Mouse (Mus musculus): Measurements from ENCODE around the gene Bhlha15. TPM values are rescaled to one million over a fixed set of nuclear protein-coding genes. Genes with fewer than 3 reads are reported as not detected.

Bhlha15 gene
- polyA plus RNA-seq, 1 experiment from 2014 or later: not detected

GRCm38 (mm10) chr5:144219306-144219705, 29.2 kb downstream of the Bhlha15 start:
- Histone ChIP-seq H3K4me2 (ENCODE audit: low read length) (no peak overlapping the region), H3K27ac (replicated peaks; ENCODE audit: low read depth, low read length) (no peak overlapping the region), H3K36me3 (ENCODE audit: control insufficient read depth, insufficient read depth, low read length) (peaks cover 36% of the 10 kb centered on the region), H3K27me3 (ENCODE audit: control insufficient read depth, insufficient read depth, low read length) (no peaks in the 10 kb centered on the region), H3K4me1 (ENCODE audit: control insufficient read depth, insufficient read depth, low read length) (peaks cover 5% of the 10 kb centered on the region; the same call in 1 of the 2 replicates), H3K4me3 (replicated peaks; ENCODE audit: low read depth, low read length) (no peak overlapping the region), H3K9me3 (ENCODE audit: control insufficient read depth, low read length) (no peaks in the 10 kb centered on the region), H3K9ac (replicated peaks; ENCODE audit: low read length) (no peak overlapping the region)
- 82% methylated on average over 12 of the region's 12 CpGs for WGBS
- DNase-seq: no peak
- no peak for ATAC-seq (ENCODE audit: low FRiP score, low TSS enrichment)

GRCm38 (mm10) chr5:144219936-144220335, 29.9 kb downstream of the Bhlha15 start:
- Histone ChIP-seq H3K4me3 (replicated peaks; ENCODE audit: low read depth, low read length) (no peak overlapping the region), H3K27me3 (ENCODE audit: control insufficient read depth, insufficient read depth, low read length) (no peaks in the 10 kb centered on the region), H3K9ac (replicated peaks; ENCODE audit: low read length) (no peak overlapping the region), H3K4me1 (ENCODE audit: control insufficient read depth, insufficient read depth, low read length) (peaks cover 5% of the 10 kb centered on the region; the same call in 1 of the 2 replicates), H3K4me2 (ENCODE audit: low read length) (no peak overlapping the region), H3K36me3 (ENCODE audit: control insufficient read depth, insufficient read depth, low read length) (peaks cover 30% of the 10 kb centered on the region), H3K27ac (replicated peaks; ENCODE audit: low read depth, low read length) (no peak overlapping the region), H3K9me3 (ENCODE audit: control insufficient read depth, low read length) (no peaks in the 10 kb centered on the region)
- whole genome bisulfite sequencing: 92% methylated on average over 5 of the region's 5 CpGs
- no peak for DNase-seq
- no peak for ATAC-seq (ENCODE audit: low FRiP score, low TSS enrichment)

- Histone ChIP-seq H3K4me2 (ENCODE audit: low read length) (no peak overlapping the region), H3K27me3 (ENCODE audit: control insufficient read depth, insufficient read depth, low read length) (no peaks in the 10 kb centered on the region), H3K4me1 (ENCODE audit: control insufficient read depth, insufficient read depth, low read length) (peaks cover 5% of the 10 kb centered on the region; the same call in 1 of the 2 replicates), H3K9me3 (ENCODE audit: control insufficient read depth, low read length) (no peaks in the 10 kb centered on the region), H3K9ac (replicated peaks; ENCODE audit: low read length) (no peak overlapping the region), H3K4me3 (replicated peaks; ENCODE audit: low read depth, low read length) (no peak overlapping the region), H3K36me3 (ENCODE audit: control insufficient read depth, insufficient read depth, low read length) (peaks cover 17% of the 10 kb centered on the region), H3K27ac (replicated peaks; ENCODE audit: low read depth, low read length) (no peak overlapping the region)
- ATAC-seq (ENCODE audit: low FRiP score, low TSS enrichment): no peak
- DNase-seq: no peak
- 82% methylated on average over 4 of the region's 4 CpGs for WGBS
These were observed 31.2 kb downstream of the Bhlha15 start for GRCm38 (mm10) chr5:144221305-144221704.

GRCm38 (mm10) chr5:144222811-144223502, 32.9 kb downstream of the Bhlha15 start:
- DNase-seq (no peak), ATAC-seq (ENCODE audit: low FRiP score, low TSS enrichment) (no peak)
- H3K9ac ChIP-seq (replicated peaks; ENCODE audit: low read length): peak overlapping the region; percentile 73
- H3K4me1 ChIP-seq (ENCODE audit: control insufficient read depth, insufficient read depth, low read length): peaks cover 5% of the 10 kb centered on the region; the same call in 1 of the 2 replicates
- no peaks in the 10 kb centered on the region for H3K9me3 ChIP-seq (ENCODE audit: control insufficient read depth, low read length)
- H3K36me3 ChIP-seq (ENCODE audit: control insufficient read depth, insufficient read depth, low read length): 0 out of 2 replicates have a peak, but pooled peaks cover 4% of the 10 kb centered on the region
- H3K27me3 ChIP-seq (ENCODE audit: control insufficient read depth, insufficient read depth, low read length): no peaks in the 10 kb centered on the region
- WGBS: 3% methylated on average over 25 of the region's 25 CpGs
- H3K4me2 ChIP-seq (ENCODE audit: low read length): peak overlapping the region; percentile 63
- peak overlapping the region; percentile 79 for H3K4me3 ChIP-seq (replicated peaks; ENCODE audit: low read depth, low read length)
- H3K27ac ChIP-seq (replicated peaks; ENCODE audit: low read depth, low read length): peak overlapping the region; percentile 83

GRCm38 (mm10) chr5:144223503-144223862, 33.4 kb downstream of the Bhlha15 start, which contains the start of gene Tecpr1:
TSS of gene Tecpr1 (minus strand) at chr5:144223615.
- Histone ChIP-seq H3K9me3 (ENCODE audit: control insufficient read depth, low read length) (no peaks in the 10 kb centered on the region), H3K4me2 (ENCODE audit: low read length) (peak within 1 kb of the TSS; percentile 63), H3K27ac (replicated peaks; ENCODE audit: low read depth, low read length) (peak within 1 kb of the TSS; percentile 83), H3K4me3 (replicated peaks; ENCODE audit: low read depth, low read length) (peak within 1 kb of the TSS; percentile 79), H3K36me3 (ENCODE audit: control insufficient read depth, insufficient read depth, low read length) (no peaks in the 10 kb centered on the region), H3K9ac (replicated peaks; ENCODE audit: low read length) (peak within 1 kb of the TSS; percentile 73), H3K4me1 (ENCODE audit: control insufficient read depth, insufficient read depth, low read length) (peaks cover 5% of the 10 kb centered on the region; the same call in 1 of the 2 replicates), H3K27me3 (ENCODE audit: control insufficient read depth, insufficient read depth, low read length) (no peaks in the 10 kb centered on the region)
- DNase-seq (peak; percentile 97), ATAC-seq (ENCODE audit: low FRiP score, low TSS enrichment) (peak; percentile 96)
- under 1% methylated on average over 37 of the region's 37 CpGs for WGBS

GRCm38 (mm10) chr5:144223899-144224816, 34.1 kb downstream of the Bhlha15 start:
- Histone ChIP-seq H3K27ac (replicated peaks; ENCODE audit: low read depth, low read length) (peak overlapping the region; percentile 83), H3K27me3 (ENCODE audit: control insufficient read depth, insufficient read depth, low read length) (no peaks in the 10 kb centered on the region), H3K9ac (replicated peaks; ENCODE audit: low read length) (peak overlapping the region; percentile 73), H3K36me3 (ENCODE audit: control insufficient read depth, insufficient read depth, low read length) (no peaks in the 10 kb centered on the region), H3K4me2 (ENCODE audit: low read length) (peak overlapping the region; percentile 63), H3K9me3 (ENCODE audit: control insufficient read depth, low read length) (no peaks in the 10 kb centered on the region), H3K4me1 (ENCODE audit: control insufficient read depth, insufficient read depth, low read length) (peaks cover 5% of the 10 kb centered on the region; the same call in 1 of the 2 replicates), H3K4me3 (replicated peaks; ENCODE audit: low read depth, low read length) (peak overlapping the region; percentile 79)
- peak; percentile 16; the same call in 1 of the 2 replicates for ATAC-seq (ENCODE audit: low FRiP score, low TSS enrichment)
- no peak for DNase-seq
- WGBS: 25% methylated on average over 18 of the region's 18 CpGs

- WGBS: 43% methylated on average over 11 of the region's 11 CpGs
- Histone ChIP-seq H3K9me3 (ENCODE audit: control insufficient read depth, low read length) (no peaks in the 10 kb centered on the region), H3K4me2 (ENCODE audit: low read length) (no peak overlapping the region), H3K4me1 (ENCODE audit: control insufficient read depth, insufficient read depth, low read length) (peaks cover 5% of the 10 kb centered on the region; the same call in 1 of the 2 replicates), H3K27ac (replicated peaks; ENCODE audit: low read depth, low read length) (no peak overlapping the region), H3K9ac (replicated peaks; ENCODE audit: low read length) (no peak overlapping the region), H3K36me3 (ENCODE audit: control insufficient read depth, insufficient read depth, low read length) (no peaks in the 10 kb centered on the region), H3K27me3 (ENCODE audit: control insufficient read depth, insufficient read depth, low read length) (no peaks in the 10 kb centered on the region), H3K4me3 (replicated peaks; ENCODE audit: low read depth, low read length) (no peak overlapping the region)
- DNase-seq: no peak
- no peak for ATAC-seq (ENCODE audit: low FRiP score, low TSS enrichment)
These were observed 36.1 kb downstream of the Bhlha15 start for GRCm38 (mm10) chr5:144226220-144226619.

- Histone ChIP-seq H3K9me3 (ENCODE audit: control insufficient read depth, low read length) (no peaks in the 10 kb centered on the region), H3K4me3 (replicated peaks; ENCODE audit: low read depth, low read length) (no peak overlapping the region), H3K27ac (replicated peaks; ENCODE audit: low read depth, low read length) (no peak overlapping the region), H3K4me1 (ENCODE audit: control insufficient read depth, insufficient read depth, low read length) (no peaks in the 10 kb centered on the region), H3K27me3 (ENCODE audit: control insufficient read depth, insufficient read depth, low read length) (no peaks in the 10 kb centered on the region), H3K36me3 (ENCODE audit: control insufficient read depth, insufficient read depth, low read length) (no peaks in the 10 kb centered on the region), H3K4me2 (ENCODE audit: low read length) (no peak overlapping the region), H3K9ac (replicated peaks; ENCODE audit: low read length) (no peak overlapping the region)
- WGBS: 89% methylated on average over 7 of the region's 7 CpGs
- ATAC-seq (ENCODE audit: low FRiP score, low TSS enrichment): no peak
- no peak for DNase-seq
These were observed 40.1 kb downstream of the Bhlha15 start for GRCm38 (mm10) chr5:144230216-144230615.

Data from midbrain, embryonic 14.5 days (tissue).